Mouse (Mus musculus): Measurements from ENCODE around the gene Nlrp6. TPM values are rescaled to one million over a fixed set of nuclear protein-coding genes. Genes with fewer than 3 reads are reported as not detected.
"Not testable (repeated sequence)": the region's sequence is repeated elsewhere in the genome, so short reads cannot be mapped to it uniquely, and the experiment has no call there.

The Nlrp6 gene
- polyA plus RNA-seq, 1 experiment: 0.18 TPM

- no peaks in the 10 kb centered on the region for H3K27me3 ChIP-seq (ENCODE audit: control insufficient read depth, insufficient read depth, low read length)
- under 1% methylated on average over 12 of the region's 12 CpGs for WGBS
- TF ChIP-seq POLR2A (IDR thresholded peaks at IDR 0.05; ENCODE audit: borderline replicate concordance, insufficient read depth, low read length): no peak
- no peak for TF ChIP-seq CTCF (IDR thresholded peaks at IDR 0.05; ENCODE audit: borderline replicate concordance, insufficient read depth, low read depth, low read length)
- no peak for DNase-seq
- no peak overlapping the region for H3K27ac ChIP-seq (ENCODE audit: insufficient read depth, low read length)
- no peaks in the 10 kb centered on the region; the same call in 1 of the 2 replicates for H3K4me1 ChIP-seq (ENCODE audit: control insufficient read depth, insufficient read depth, low read length)
- peak overlapping the region; percentile 98 for H3K4me3 ChIP-seq (replicated peaks; ENCODE audit: insufficient read depth, low read depth, low read length)
Observed at GRCm38 (mm10) chr7:140882469-140882803, 38.3 kb upstream of the Nlrp6 start.

DNA sequence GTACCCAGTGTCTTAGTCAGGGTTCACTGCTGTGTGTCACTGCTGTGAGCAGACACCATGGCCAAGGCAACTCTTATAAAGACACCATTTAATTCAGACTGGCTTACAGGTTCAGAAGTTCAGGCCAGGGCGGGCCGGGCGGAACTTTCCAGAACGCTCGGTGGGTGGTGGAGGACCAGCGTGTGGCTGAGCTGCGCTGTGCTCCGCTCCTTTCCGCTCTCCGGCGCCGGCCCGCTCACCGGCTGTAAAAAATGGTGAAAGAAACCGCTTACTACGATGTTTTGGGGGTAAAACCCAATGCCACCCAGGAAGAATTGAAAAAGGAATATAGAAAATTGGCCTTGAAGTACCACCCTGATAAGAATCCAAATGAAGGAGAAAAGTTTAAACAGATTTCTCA, 30.1 kb upstream of the Nlrp6 start:
- not testable (repeated sequence) for H3K4me1 ChIP-seq (ENCODE audit: control insufficient read depth, insufficient read depth, low read length); H3K27me3 ChIP-seq (ENCODE audit: control insufficient read depth, insufficient read depth, low read length); DNase-seq; H3K27ac ChIP-seq (ENCODE audit: insufficient read depth, low read length); H3K4me3 ChIP-seq (replicated peaks; ENCODE audit: insufficient read depth, low read depth, low read length)
- WGBS: 96% methylated on average over 16 of the region's 16 CpGs

DNA sequence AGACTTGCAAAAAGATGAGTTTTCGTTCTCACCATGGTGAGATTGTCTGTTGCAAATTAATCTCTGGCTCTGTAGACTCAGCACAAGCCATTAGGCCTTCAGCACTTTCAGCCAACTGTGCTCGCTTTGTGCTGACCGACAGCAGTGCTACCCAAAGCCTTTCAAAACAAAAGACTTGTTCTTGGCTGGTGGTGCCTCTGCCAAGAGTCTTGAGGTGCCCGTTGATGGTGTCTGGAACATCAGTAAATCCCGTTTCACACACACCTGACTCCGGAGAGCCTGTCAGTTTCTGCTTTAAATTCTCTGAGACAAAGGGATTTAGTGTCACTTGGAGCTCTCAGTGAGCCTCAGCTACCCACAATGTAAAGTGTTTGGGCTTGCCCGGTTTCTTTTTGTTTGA, 26.7 kb upstream of the Nlrp6 start:
- Histone ChIP-seq H3K4me3 (replicated peaks; ENCODE audit: insufficient read depth, low read depth, low read length) (no peak overlapping the region), H3K27ac (ENCODE audit: insufficient read depth, low read length) (no peak overlapping the region), H3K4me1 (ENCODE audit: control insufficient read depth, insufficient read depth, low read length) (no peaks in the 10 kb centered on the region), H3K27me3 (ENCODE audit: control insufficient read depth, insufficient read depth, low read length) (no peaks in the 10 kb centered on the region)
- no peak for DNase-seq
- TF ChIP-seq POLR2A (IDR thresholded peaks at IDR 0.05; ENCODE audit: borderline replicate concordance, insufficient read depth, low read length) (no peak), CTCF (IDR thresholded peaks at IDR 0.05; ENCODE audit: borderline replicate concordance, insufficient read depth, low read depth, low read length) (no peak)
- 82% methylated on average over 7 of the region's 7 CpGs for WGBS

GRCm38 (mm10) chr7:140894611-140895010, 26.1 kb upstream of the Nlrp6 start:
- 88% methylated on average over 3 of the region's 3 CpGs for WGBS
- Histone ChIP-seq H3K27ac (ENCODE audit: insufficient read depth, low read length) (no peak overlapping the region), H3K4me3 (replicated peaks; ENCODE audit: insufficient read depth, low read depth, low read length) (no peak overlapping the region), H3K27me3 (ENCODE audit: control insufficient read depth, insufficient read depth, low read length) (no peaks in the 10 kb centered on the region), H3K4me1 (ENCODE audit: control insufficient read depth, insufficient read depth, low read length) (no peaks in the 10 kb centered on the region)
- TF ChIP-seq POLR2A (IDR thresholded peaks at IDR 0.05; ENCODE audit: borderline replicate concordance, insufficient read depth, low read length) (no peak), CTCF (IDR thresholded peaks at IDR 0.05; ENCODE audit: borderline replicate concordance, insufficient read depth, low read depth, low read length) (no peak)
- no peak for DNase-seq

DNA sequence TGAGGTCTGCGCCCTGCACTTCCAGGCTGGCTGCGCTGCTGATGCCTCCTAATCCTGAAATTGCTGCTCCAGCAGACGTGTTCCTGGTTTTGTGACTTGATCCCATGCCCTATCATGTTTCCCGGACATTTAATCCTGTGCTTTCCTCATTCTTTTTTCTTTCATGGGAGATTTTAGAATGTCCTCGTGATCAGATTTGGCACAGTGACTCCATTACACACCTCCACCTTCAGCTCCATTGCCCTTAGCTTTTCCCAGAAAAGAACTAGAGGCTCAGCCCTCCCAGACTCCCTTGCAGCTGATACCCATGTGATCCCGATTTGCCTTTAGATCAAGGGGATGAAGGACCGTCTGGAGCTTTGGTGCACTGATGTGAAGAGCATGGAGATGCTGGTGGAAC, 22.8 kb upstream of the Nlrp6 start:
- no peak overlapping the region for H3K27ac ChIP-seq (ENCODE audit: insufficient read depth, low read length)
- H3K4me1 ChIP-seq (ENCODE audit: control insufficient read depth, insufficient read depth, low read length): no peaks in the 10 kb centered on the region
- no peak overlapping the region for H3K4me3 ChIP-seq (replicated peaks; ENCODE audit: insufficient read depth, low read depth, low read length)
- no peak for DNase-seq
- TF ChIP-seq POLR2A (IDR thresholded peaks at IDR 0.05; ENCODE audit: borderline replicate concordance, insufficient read depth, low read length) (no peak), CTCF (IDR thresholded peaks at IDR 0.05; ENCODE audit: borderline replicate concordance, insufficient read depth, low read depth, low read length) (no peak)
- WGBS: 90% methylated on average over 7 of the region's 7 CpGs
- H3K27me3 ChIP-seq (ENCODE audit: control insufficient read depth, insufficient read depth, low read length): no peaks in the 10 kb centered on the region

- no peak overlapping the region for H3K27ac ChIP-seq (ENCODE audit: insufficient read depth, low read length)
- 59% methylated on average over 3 of the region's 3 CpGs for WGBS
- no peaks in the 10 kb centered on the region for H3K27me3 ChIP-seq (ENCODE audit: control insufficient read depth, insufficient read depth, low read length)
- TF ChIP-seq POLR2A (IDR thresholded peaks at IDR 0.05; ENCODE audit: borderline replicate concordance, insufficient read depth, low read length): no peak
- H3K4me3 ChIP-seq (replicated peaks; ENCODE audit: insufficient read depth, low read depth, low read length): no peak overlapping the region
- DNase-seq: no peak
- no peaks in the 10 kb centered on the region for H3K4me1 ChIP-seq (ENCODE audit: control insufficient read depth, insufficient read depth, low read length)
Observed at GRCm38 (mm10) chr7:140899121-140899520, 21.6 kb upstream of the Nlrp6 start.

DNA sequence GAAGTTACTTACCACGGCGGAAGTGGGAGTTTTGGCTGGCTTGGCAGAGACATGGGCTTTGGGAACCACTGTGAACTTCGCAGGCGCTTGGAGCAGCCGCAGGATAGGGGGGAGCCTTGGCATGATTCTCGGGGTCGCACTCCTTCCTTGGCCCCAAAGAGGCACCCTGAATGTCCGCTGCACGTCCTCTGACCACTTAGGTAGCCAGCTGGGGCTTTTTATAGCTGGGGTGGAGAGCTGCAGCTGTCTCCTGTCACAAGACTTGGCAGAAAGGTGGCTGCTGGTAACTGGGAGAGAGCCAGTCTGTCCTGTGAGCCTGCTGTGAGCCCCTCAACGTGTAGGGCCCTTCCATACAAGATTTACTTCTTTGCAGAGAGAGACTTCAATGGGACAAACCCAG, 20.5 kb upstream of the Nlrp6 start, which contains the start of gene Cox8b:
TSS of gene Cox8b (minus strand) at position 227 of the 400 bp plus-strand sequence.
- WGBS: 8% methylated on average over 10 of the region's 10 CpGs
- no peak within 1 kb of the TSS for H3K4me3 ChIP-seq (replicated peaks; ENCODE audit: insufficient read depth, low read depth, low read length)
- no peak for DNase-seq
- H3K4me1 ChIP-seq (ENCODE audit: control insufficient read depth, insufficient read depth, low read length): no peaks in the 10 kb centered on the region
- H3K27ac ChIP-seq (ENCODE audit: insufficient read depth, low read length): no peak within 1 kb of the TSS
- no peaks in the 10 kb centered on the region for H3K27me3 ChIP-seq (ENCODE audit: control insufficient read depth, insufficient read depth, low read length)
- TF ChIP-seq CTCF (IDR thresholded peaks at IDR 0.05; ENCODE audit: borderline replicate concordance, insufficient read depth, low read depth, low read length) (no peak), POLR2A (IDR thresholded peaks at IDR 0.05; ENCODE audit: borderline replicate concordance, insufficient read depth, low read length) (no peak)

DNA sequence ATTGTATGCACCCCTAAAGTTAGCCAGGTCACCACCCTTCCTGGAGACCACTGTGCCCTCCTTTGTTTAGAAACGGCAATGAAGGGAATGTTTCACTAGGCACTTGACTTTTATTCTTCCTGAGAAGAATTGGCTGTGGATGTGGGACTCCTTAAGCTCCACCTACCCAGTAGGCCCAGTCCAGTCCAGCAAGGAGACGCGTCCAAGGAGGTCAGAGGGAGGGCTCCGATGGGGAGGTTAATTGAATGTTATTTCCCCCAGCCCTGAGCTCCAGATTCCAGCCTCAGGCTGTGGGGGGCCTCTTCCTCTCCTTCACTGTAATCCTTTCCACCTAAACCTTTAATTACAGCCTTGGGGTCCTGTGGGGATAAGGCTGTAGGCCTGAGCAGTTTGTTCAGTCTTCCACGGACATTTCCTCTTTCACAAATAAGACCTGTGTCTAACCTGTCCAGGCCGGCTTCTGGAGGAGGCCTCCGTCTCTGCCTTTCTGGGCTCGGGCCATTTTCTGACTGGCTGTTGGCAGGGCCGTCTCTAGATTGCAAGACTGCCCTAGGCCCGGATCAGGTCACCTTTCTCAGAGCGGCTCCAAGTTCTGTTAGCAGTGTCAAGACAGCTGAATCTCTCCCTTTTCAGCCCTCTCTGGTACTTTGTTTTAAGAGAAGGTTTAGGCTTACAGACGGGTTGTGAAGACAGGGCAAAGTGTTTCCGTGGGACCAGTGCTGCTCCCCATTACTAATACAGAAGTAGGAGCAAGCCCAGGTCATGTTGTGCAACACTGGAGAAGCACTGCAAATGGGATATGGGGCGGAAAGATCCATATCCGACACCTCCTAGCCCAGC, 18.4 kb upstream of the Nlrp6 start:
- TF ChIP-seq POLR2A (IDR thresholded peaks at IDR 0.05; ENCODE audit: borderline replicate concordance, insufficient read depth, low read length) (no peak), CTCF (IDR thresholded peaks at IDR 0.05; ENCODE audit: borderline replicate concordance, insufficient read depth, low read depth, low read length) (no peak)
- WGBS: 83% methylated on average over 15 of the region's 15 CpGs

More for the DNA sequence above, 18.4 kb upstream of the Nlrp6 start:
- H3K4me3 ChIP-seq (replicated peaks; ENCODE audit: insufficient read depth, low read depth, low read length): no peak overlapping the region
- no peaks in the 10 kb centered on the region for H3K4me1 ChIP-seq (ENCODE audit: control insufficient read depth, insufficient read depth, low read length)
- DNase-seq: no peak
- no peaks in the 10 kb centered on the region for H3K27me3 ChIP-seq (ENCODE audit: control insufficient read depth, insufficient read depth, low read length)
- no peak overlapping the region for H3K27ac ChIP-seq (ENCODE audit: insufficient read depth, low read length)
